Mouse (Mus musculus) hindbrain, embryonic 16.5 days (tissue): Measurements from ENCODE around the gene Xlr4c. TPM values are rescaled to one million over a fixed set of nuclear protein-coding genes. Genes with fewer than 3 reads are reported as not detected.

Source experiments
- polyA plus RNA-seq: library from polyadenylated mRNA; unstranded; fragments of >200 nt; fragmentation: Nextera tagmentation; extraction: Ambion mirVana; gene quantifications from 2 replicates; pipeline ENCODE4 v1.2.1, GENCODE M21; 2015

Xlr4c gene
- polyA plus RNA-seq, 1 experiment from 2014 or later, result not detected

Other genes with a start within 250 kb of the Xlr4c start
- gene Pnma5, start 206.0 kb downstream of the Xlr4c start, polyA plus RNA-seq, result 0.16 and 0.43 TPM in 2 replicates
- gene Pnma3, start 178.3 kb downstream of the Xlr4c start, polyA plus RNA-seq, result 4.4 and 6.6 TPM in 2 replicates
- gene Xlr4a, start 160.7 kb downstream of the Xlr4c start, polyA plus RNA-seq, result 0.29 TPM in 1 of 2 replicates, not detected in the other
- gene Xlr3a, start 146.0 kb downstream of the Xlr4c start, polyA plus RNA-seq, result 4.1 and 4.2 TPM in 2 replicates
- gene Gm14685, start 126.1 kb downstream of the Xlr4c start, polyA plus RNA-seq, result 0.72 and 1.9 TPM in 2 replicates
- gene Xlr5b, start 94.3 kb downstream of the Xlr4c start, polyA plus RNA-seq, result not detected in 2 replicates
- 0.38 and 1.0 TPM in 2 replicates for gene DXBay18, start 93.7 kb downstream of the Xlr4c start, polyA plus RNA-seq
- not detected in 2 replicates for gene Spin2d, start 66.1 kb downstream of the Xlr4c start, polyA plus RNA-seq
- 12.7 and 16.0 TPM in 2 replicates for gene Xlr3b, start 50.9 kb downstream of the Xlr4c start, polyA plus RNA-seq
- gene Xlr4b, start 28.8 kb downstream of the Xlr4c start, polyA plus RNA-seq, result 0.66 and 0.75 TPM in 2 replicates
- 33.0 and 34.3 TPM in 2 replicates for gene F8a, start 14.8 kb downstream of the Xlr4c start, polyA plus RNA-seq
- 0.11 TPM in 1 of 2 replicates, not detected in the other for gene Xlr3c, start 22.3 kb upstream of the Xlr4c start, polyA plus RNA-seq
- gene Xlr5a, start 49.8 kb upstream of the Xlr4c start, polyA plus RNA-seq, result not detected in 2 replicates
- not detected in 2 replicates for gene Xlr5c, start 49.8 kb upstream of the Xlr4c start, polyA plus RNA-seq
- gene Gm45015, start 93.7 kb upstream of the Xlr4c start, polyA plus RNA-seq, result not detected in 2 replicates
- gene Zfp275, start 99.5 kb upstream of the Xlr4c start, polyA plus RNA-seq, result 8.4 and 12.5 TPM in 2 replicates
- gene Gm18336, start 155.6 kb upstream of the Xlr4c start, polyA plus RNA-seq, result 0.09 and 0.15 TPM in 2 replicates
- gene Zfp92, start 168.0 kb upstream of the Xlr4c start, polyA plus RNA-seq, result 1.7 and 1.9 TPM in 2 replicates
- not detected in 2 replicates for gene Trex2, start 192.2 kb upstream of the Xlr4c start, polyA plus RNA-seq
- gene Haus7, start 215.9 kb upstream of the Xlr4c start, polyA plus RNA-seq, result 68.4 and 70.7 TPM in 2 replicates
- gene Bgn, start 240.5 kb upstream of the Xlr4c start, polyA plus RNA-seq, result 23.2 and 40.9 TPM in 2 replicates